Mouse (Mus musculus) heart, embryonic 11.5 days (tissue): ENCODE measurements around the gene Klhl18. TPM values are rescaled to one million over a fixed set of nuclear protein-coding genes. Genes with fewer than 3 reads are reported as not detected.
"Not testable (repeated sequence)": the region's sequence is repeated elsewhere in the genome, so short reads cannot be mapped to it uniquely, and the experiment has no call there.

Experiments used
- ATAC-seq: fragments of 200-750 bp; cut with Nextera tagmentation; replicated peaks from 2 replicates; pipeline ENCODE4 v1.8.0; 2017; ENCODE audit warnings: moderate library complexity; ENCODE audit not compliant: insufficient number of reproducible peaks, low FRiP score, low TSS enrichment
- H3K27ac ChIP-seq: fragments of 300-500 bp; sonication (generic); 2 replicates; pipeline ENCODE4 v1.5.1; 2014; ENCODE audit warnings: mild to moderate bottlenecking, low read depth, low read length
- H3K27me3 ChIP-seq: fragments of 300-500 bp; sonication (generic); 2 replicates; pipeline ENCODE4 v1.6.1; 2014; ENCODE audit warnings: mild to moderate bottlenecking, low read length, mixed read lengths; ENCODE audit not compliant: control insufficient read depth, insufficient read depth
- H3K36me3 ChIP-seq: fragments of 300-500 bp; sonication (generic); 2 replicates; pipeline ENCODE4 v1.6.1; 2014; ENCODE audit warnings: mild to moderate bottlenecking, low read length, moderate library complexity, mixed read lengths; ENCODE audit not compliant: control insufficient read depth, insufficient read depth
- H3K4me1 ChIP-seq: fragments of 300-500 bp; sonication (generic); 2 replicates; pipeline ENCODE4 v1.6.1; 2014; ENCODE audit warnings: low read length; ENCODE audit not compliant: control insufficient read depth, insufficient read depth
- H3K4me2 ChIP-seq: fragments of 300-500 bp; sonication (generic); 2 replicates; pipeline ENCODE4 v1.6.1; 2014; ENCODE audit warnings: mild to moderate bottlenecking, moderate library complexity
- H3K4me3 ChIP-seq: fragments of 300-500 bp; sonication (generic); 2 replicates; pipeline ENCODE4 v1.5.1; 2014; ENCODE audit warnings: low read depth, low read length
- H3K9ac ChIP-seq: fragments of 300-500 bp; sonication (generic); 2 replicates; pipeline ENCODE4 v1.6.1; 2014; ENCODE audit warnings: mild to moderate bottlenecking, low read depth, low read length, moderate library complexity
- H3K9me3 ChIP-seq: fragments of 300-500 bp; sonication (generic); replicated peaks from 2 replicates; pipeline ENCODE4 v1.6.1; 2016; ENCODE audit warnings: low read length; ENCODE audit not compliant: control insufficient read depth
- WGBS: fragments of 180-500 bp; shearing (Covaris S2); extraction: QIAGEN DNeasy Blood & Tissue Kit; methylation state at CpG from one replicate; pipeline ENCODE4 v1.1.7; 2014; ENCODE audit not compliant: insufficient replicate concordance; 5-methylcytosine and 5-hydroxymethylcytosine counted together
- polyA plus RNA-seq: library from polyadenylated mRNA; unstranded; fragments of >200 nt; fragmentation: Nextera tagmentation; extraction: Ambion mirVana; gene quantifications from 2 replicates; pipeline ENCODE4 v1.2.1, GENCODE M21; 2014

The Klhl18 gene
- polyA plus RNA-seq, 1 experiment from 2014 or later, result 7.9 TPM

- Histone ChIP-seq H3K9me3 (no peaks in the 10 kb centered on the region), H3K36me3 (peaks cover 76% of the 10 kb centered on the region), H3K27ac (no peak overlapping the region), H3K4me2 (no peak overlapping the region), H3K4me1 (no peaks in the 10 kb centered on the region), H3K27me3 (no peaks in the 10 kb centered on the region), H3K9ac (no peak overlapping the region), H3K4me3 (no peak overlapping the region)
- no peak for ATAC-seq
- WGBS, result 85% methylated on average over 7 of the region's 7 CpGs
These were observed 88.5 kb downstream of the Klhl18 start for GRCm38 (mm10) chr9:110388011-110388410.

DNA sequence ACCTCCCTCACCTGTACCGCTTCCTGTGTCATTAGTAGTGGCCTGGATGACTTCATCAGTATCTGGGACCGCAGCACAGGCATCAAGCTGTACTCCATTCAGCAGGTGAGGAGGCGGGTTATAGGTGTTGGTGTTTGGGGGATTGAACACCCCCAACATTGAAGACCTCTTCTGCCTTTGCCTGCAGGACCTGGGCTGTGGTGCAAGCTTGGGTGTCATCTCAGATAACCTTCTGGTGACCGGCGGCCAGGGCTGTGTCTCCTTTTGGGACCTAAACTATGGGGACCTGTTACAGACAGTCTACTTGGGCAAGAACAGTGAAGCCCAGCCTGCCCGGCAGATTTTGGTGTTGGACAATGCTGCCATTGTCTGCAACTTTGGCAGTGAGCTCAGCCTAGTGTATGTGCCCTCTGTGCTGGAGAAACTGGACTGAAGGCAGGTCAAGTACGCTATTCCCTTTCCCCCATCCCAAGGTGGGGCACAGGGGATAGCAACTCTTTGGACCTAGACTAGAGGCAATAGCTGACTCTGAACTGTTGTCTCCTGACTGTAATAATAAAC, 92.0 kb downstream of the Klhl18 start:
- Histone ChIP-seq H3K4me2 (no peak overlapping the region), H3K27me3 (no peaks in the 10 kb centered on the region), H3K9me3 (no peaks in the 10 kb centered on the region), H3K4me3 (no peak overlapping the region), H3K36me3 (peaks cover 55% of the 10 kb centered on the region), H3K9ac (no peak overlapping the region), H3K4me1 (peaks cover 3% of the 10 kb centered on the region; the same call in 1 of the 2 replicates), H3K27ac (no peak overlapping the region)
- WGBS, result 88% methylated on average over 7 of the region's 7 CpGs
- no peak for ATAC-seq

DNA sequence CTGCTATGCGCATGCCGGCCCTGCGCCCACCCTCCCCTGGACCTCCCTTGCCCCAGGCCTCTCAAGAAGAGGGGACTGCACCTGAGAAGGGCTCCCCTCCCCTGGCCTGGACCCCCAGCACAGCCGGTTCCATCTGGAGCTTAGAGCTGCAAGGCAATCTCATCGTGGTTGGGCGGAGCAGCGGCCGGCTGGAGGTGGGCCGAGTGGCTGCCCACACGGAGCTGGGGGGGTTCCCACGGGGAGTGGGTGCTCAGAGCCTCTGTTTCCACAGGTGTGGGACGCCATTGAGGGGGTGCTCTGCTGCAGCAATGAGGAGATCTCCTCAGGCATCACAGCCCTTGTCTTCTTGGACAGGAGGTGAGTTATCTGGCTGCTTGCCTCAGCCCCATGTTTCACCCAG, 95.2 kb downstream of the Klhl18 start:
- 77% methylated on average over 12 of the region's 12 CpGs for WGBS
- ATAC-seq, result no peak
- no peak overlapping the region for H3K9ac ChIP-seq
- peaks cover 39% of the 10 kb centered on the region for H3K36me3 ChIP-seq
- H3K4me3 ChIP-seq, result no peak overlapping the region
- peaks cover 3% of the 10 kb centered on the region; the same call in 1 of the 2 replicates for H3K4me1 ChIP-seq
- no peaks in the 10 kb centered on the region for H3K9me3 ChIP-seq
- no peak overlapping the region for H3K27ac ChIP-seq
- peak overlapping the region; percentile 63; the same call in 1 of the 2 replicates for H3K4me2 ChIP-seq
- no peaks in the 10 kb centered on the region for H3K27me3 ChIP-seq

- WGBS, result 20% methylated on average over 21 of the region's 21 CpGs
- peak; percentile 50; the same call in 1 of the 2 replicates for ATAC-seq
- Histone ChIP-seq H3K36me3 (peaks cover 33% of the 10 kb centered on the region), H3K27ac (no peak overlapping the region), H3K27me3 (no peaks in the 10 kb centered on the region), H3K9me3 (no peaks in the 10 kb centered on the region), H3K9ac (0 out of 2 replicates have a peak overlapping the region, but pooled peaks have one; percentile 22), H3K4me1 (peaks cover 3% of the 10 kb centered on the region; the same call in 1 of the 2 replicates), H3K4me3 (peak overlapping the region; percentile 4; the same call in 1 of the 2 replicates), H3K4me2 (peak overlapping the region; percentile 63)
These were observed 95.8 kb downstream of the Klhl18 start for GRCm38 (mm10) chr9:110380662-110381061.

GRCm38 (mm10) chr9:110379361-110379760, 97.1 kb downstream of the Klhl18 start:
- Histone ChIP-seq H3K4me1 (peaks cover 3% of the 10 kb centered on the region; the same call in 1 of the 2 replicates), H3K4me3 (no peak overlapping the region), H3K36me3 (peaks cover 21% of the 10 kb centered on the region), H3K9ac (no peak overlapping the region), H3K9me3 (no peaks in the 10 kb centered on the region), H3K4me2 (no peak overlapping the region), H3K27me3 (no peaks in the 10 kb centered on the region), H3K27ac (no peak overlapping the region)
- 87% methylated on average over 8 of the region's 8 CpGs for WGBS
- ATAC-seq, result no peak

DNA sequence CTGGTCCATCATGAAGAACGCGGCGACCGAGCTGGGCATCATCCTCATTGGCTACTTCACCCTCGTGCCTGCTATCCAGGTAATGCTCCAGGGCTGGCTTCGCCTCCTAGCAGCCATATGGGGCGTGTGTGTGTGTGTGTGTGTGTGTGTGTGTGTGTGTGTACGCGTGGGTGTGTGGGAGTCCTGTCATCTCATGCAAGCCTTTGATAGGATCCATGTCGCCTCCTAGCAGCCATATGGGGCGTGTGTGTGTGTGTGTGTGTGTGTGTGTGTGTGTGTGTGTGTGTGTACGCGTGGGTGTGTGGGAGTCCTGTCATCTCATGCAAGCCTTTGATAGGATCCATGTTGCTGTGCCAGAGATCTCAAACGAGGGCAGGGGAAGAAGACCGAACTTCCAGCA, 98.8 kb downstream of the Klhl18 start:
- not testable (repeated sequence) for H3K9ac ChIP-seq, H3K4me2 ChIP-seq, H3K4me1 ChIP-seq, ATAC-seq, H3K27ac ChIP-seq, H3K27me3 ChIP-seq, H3K4me3 ChIP-seq, H3K9me3 ChIP-seq
- H3K36me3 ChIP-seq, result peaks cover 15% of the 10 kb centered on the region; the same call in 1 of the 2 replicates
- WGBS, result 83% methylated on average over 15 of the region's 15 CpGs

Other genes starting within 250 kb of the Klhl18 start
- gene Cspg5, start 232.9 kb downstream of the Klhl18 start, polyA plus RNA-seq, result 0.66 and 1.3 TPM in 2 replicates
- gene Elp6, start 171.5 kb downstream of the Klhl18 start, polyA plus RNA-seq, result 17.4 and 18.7 TPM in 2 replicates
- gene Scap, start 143.4 kb downstream of the Klhl18 start, polyA plus RNA-seq, result 14.4 and 16.0 TPM in 2 replicates
- gene Ptpn23, start 68.5 kb downstream of the Klhl18 start, polyA plus RNA-seq, result 11.7 and 14.1 TPM in 2 replicates
- 0.42 and 1.6 TPM in 2 replicates for gene Ngp, start 56.9 kb downstream of the Klhl18 start, polyA plus RNA-seq
- 0.27 and 0.65 TPM in 2 replicates for gene Kif9, start 264 bp upstream of the Klhl18 start, polyA plus RNA-seq
- gene Setd2, start 55.9 kb upstream of the Klhl18 start, polyA plus RNA-seq, result 33.0 and 39.0 TPM in 2 replicates
- gene Nradd, start 147.8 kb upstream of the Klhl18 start, polyA plus RNA-seq, result 12.6 and 19.1 TPM in 2 replicates
- gene Nbeal2, start 177.5 kb upstream of the Klhl18 start, polyA plus RNA-seq, result 1.4 and 1.6 TPM in 2 replicates
- gene Ccdc12, start 179.8 kb upstream of the Klhl18 start, polyA plus RNA-seq, result 135 and 149 TPM in 2 replicates